Mouse (Mus musculus) small intestine, adult 2 months (tissue): ENCODE data around the gene Tcn2.

ENCODE experiments used
- CTCF ChIP-seq: fragments of 200-500 bp; IDR thresholded peaks from 2 replicates; pipeline ENCODE4 v1.5.1; 2012; ENCODE audit warnings: low read depth, mild to moderate bottlenecking, control low read depth, inconsistent platforms, low read length, moderate library complexity, mixed read lengths; ENCODE audit not compliant: insufficient replicate concordance, insufficient read length; ENCODE audit errors: extremely low read depth
- POLR2A ChIP-seq: fragments of 200-500 bp; IDR thresholded peaks from 2 replicates; pipeline ENCODE4 v1.6.1; 2012; ENCODE audit warnings: low read depth, mild to moderate bottlenecking, control low read depth, inconsistent platforms, low read length, moderate library complexity

- no peak for TF ChIP-seq CTCF
- TF ChIP-seq POLR2A: no peak
Observed at GRCm38 (mm10) chr11:3936318-3936717, 4.4 kb upstream of the Tcn2 start.
